Mouse (Mus musculus): ENCODE data around the gene Lexm. TPM values are rescaled to one million over a fixed set of nuclear protein-coding genes. Genes with fewer than 3 reads are reported as not detected.

Gene Lexm
- polyA plus RNA-seq, 1 experiment: not detected

- no peak overlapping the region for H3K4me3 ChIP-seq (ENCODE audit: insufficient read depth, low read depth, low read length)
- H3K27me3 ChIP-seq (replicated peaks; ENCODE audit: control insufficient read depth, insufficient read depth, low read length): no peaks in the 10 kb centered on the region
- TF ChIP-seq POLR2A (IDR thresholded peaks at IDR 0.05; ENCODE audit: low read depth, low read length) (no peak), CTCF (conservative IDR thresholded peaks at IDR 0.05; ENCODE audit: insufficient read depth, insufficient read length, low read depth, low read length) (no peak)
- WGBS: 82% methylated on average over 9 of the region's 9 CpGs
- no peaks in the 10 kb centered on the region for H3K36me3 ChIP-seq (ENCODE audit: control insufficient read depth, insufficient read depth, low read length)
- DNase-seq: no peak
- H3K4me1 ChIP-seq (ENCODE audit: control insufficient read depth, insufficient read depth, low read length): peaks cover 5% of the 10 kb centered on the region; the same call in 1 of the 2 replicates
- H3K27ac ChIP-seq (ENCODE audit: insufficient read depth, low read depth, low read length): no peak overlapping the region
Measured at GRCm38 (mm10) chr4:106614881-106615280, 2.2 kb downstream of the Lexm start.

- DNase-seq: peak; percentile 65
- Histone ChIP-seq H3K27me3 (replicated peaks; ENCODE audit: control insufficient read depth, insufficient read depth, low read length) (no peaks in the 10 kb centered on the region), H3K36me3 (ENCODE audit: control insufficient read depth, insufficient read depth, low read length) (no peaks in the 10 kb centered on the region), H3K4me1 (ENCODE audit: control insufficient read depth, insufficient read depth, low read length) (peaks cover 5% of the 10 kb centered on the region; the same call in 1 of the 2 replicates), H3K4me3 (ENCODE audit: insufficient read depth, low read depth, low read length) (no peak overlapping the region), H3K27ac (ENCODE audit: insufficient read depth, low read depth, low read length) (no peak overlapping the region)
- TF ChIP-seq CTCF (conservative IDR thresholded peaks at IDR 0.05; ENCODE audit: insufficient read depth, insufficient read length, low read depth, low read length): peak; percentile 96
- no peak for TF ChIP-seq POLR2A (IDR thresholded peaks at IDR 0.05; ENCODE audit: low read depth, low read length)
- WGBS: 54% methylated on average over 7 of the region's 7 CpGs
Measured at GRCm38 (mm10) chr4:106614180-106614797, 2.8 kb downstream of the Lexm start.

GRCm38 (mm10) chr4:106613560-106613959 lies 3.5 kb downstream of the Lexm start:
- no peak overlapping the region for H3K4me3 ChIP-seq (ENCODE audit: insufficient read depth, low read depth, low read length)

GRCm38 (mm10) chr4:106613105-106613504 lies 3.9 kb downstream of the Lexm start:
- Histone ChIP-seq H3K36me3 (ENCODE audit: control insufficient read depth, insufficient read depth, low read length) (no peaks in the 10 kb centered on the region), H3K4me1 (ENCODE audit: control insufficient read depth, insufficient read depth, low read length) (no peaks in the 10 kb centered on the region), H3K27ac (ENCODE audit: insufficient read depth, low read depth, low read length) (no peak overlapping the region), H3K27me3 (replicated peaks; ENCODE audit: control insufficient read depth, insufficient read depth, low read length) (no peaks in the 10 kb centered on the region), H3K4me3 (ENCODE audit: insufficient read depth, low read depth, low read length) (no peak overlapping the region)
- DNase-seq: no peak
- WGBS: 67% methylated on average over 8 of the region's 8 CpGs
- TF ChIP-seq CTCF (conservative IDR thresholded peaks at IDR 0.05; ENCODE audit: insufficient read depth, insufficient read length, low read depth, low read length) (no peak), POLR2A (IDR thresholded peaks at IDR 0.05; ENCODE audit: low read depth, low read length) (no peak)

More at GRCm38 (mm10) chr4:106613560-106613959, 3.5 kb downstream of the Lexm start:
- 61% methylated on average over 3 of the region's 3 CpGs for WGBS
- TF ChIP-seq POLR2A (IDR thresholded peaks at IDR 0.05; ENCODE audit: low read depth, low read length) (no peak), CTCF (conservative IDR thresholded peaks at IDR 0.05; ENCODE audit: insufficient read depth, insufficient read length, low read depth, low read length) (no peak)
- Histone ChIP-seq H3K27ac (ENCODE audit: insufficient read depth, low read depth, low read length) (no peak overlapping the region), H3K4me1 (ENCODE audit: control insufficient read depth, insufficient read depth, low read length) (no peaks in the 10 kb centered on the region), H3K27me3 (replicated peaks; ENCODE audit: control insufficient read depth, insufficient read depth, low read length) (no peaks in the 10 kb centered on the region), H3K36me3 (ENCODE audit: control insufficient read depth, insufficient read depth, low read length) (no peaks in the 10 kb centered on the region)
- no peak for DNase-seq

GRCm38 (mm10) chr4:106607905-106608304 lies 9.1 kb downstream of the Lexm start:
- Histone ChIP-seq H3K36me3 (ENCODE audit: control insufficient read depth, insufficient read depth, low read length) (no peaks in the 10 kb centered on the region), H3K4me3 (ENCODE audit: insufficient read depth, low read depth, low read length) (no peak overlapping the region), H3K27me3 (replicated peaks; ENCODE audit: control insufficient read depth, insufficient read depth, low read length) (no peaks in the 10 kb centered on the region), H3K4me1 (ENCODE audit: control insufficient read depth, insufficient read depth, low read length) (no peaks in the 10 kb centered on the region), H3K27ac (ENCODE audit: insufficient read depth, low read depth, low read length) (no peak overlapping the region)
- TF ChIP-seq CTCF (conservative IDR thresholded peaks at IDR 0.05; ENCODE audit: insufficient read depth, insufficient read length, low read depth, low read length) (no peak), POLR2A (IDR thresholded peaks at IDR 0.05; ENCODE audit: low read depth, low read length) (no peak)
- DNase-seq: peak; percentile 79
- 61% methylated on average over 1 of the region's 1 CpGs for WGBS

- H3K4me3 ChIP-seq (ENCODE audit: insufficient read depth, low read depth, low read length): no peak overlapping the region
- WGBS: 58% methylated on average over 18 of the region's 18 CpGs
- no peak for DNase-seq
- H3K27ac ChIP-seq (ENCODE audit: insufficient read depth, low read depth, low read length): no peak overlapping the region
- TF ChIP-seq POLR2A (IDR thresholded peaks at IDR 0.05; ENCODE audit: low read depth, low read length) (no peak), CTCF (conservative IDR thresholded peaks at IDR 0.05; ENCODE audit: insufficient read depth, insufficient read length, low read depth, low read length) (no peak)
- no peaks in the 10 kb centered on the region for H3K4me1 ChIP-seq (ENCODE audit: control insufficient read depth, insufficient read depth, low read length)
- no peaks in the 10 kb centered on the region for H3K36me3 ChIP-seq (ENCODE audit: control insufficient read depth, insufficient read depth, low read length)
- no peaks in the 10 kb centered on the region for H3K27me3 ChIP-seq (replicated peaks; ENCODE audit: control insufficient read depth, insufficient read depth, low read length)
Measured at GRCm38 (mm10) chr4:106606639-106607554, 10.1 kb downstream of the Lexm start.

- TF ChIP-seq CTCF (conservative IDR thresholded peaks at IDR 0.05; ENCODE audit: insufficient read depth, insufficient read length, low read depth, low read length) (no peak), POLR2A (IDR thresholded peaks at IDR 0.05; ENCODE audit: low read depth, low read length) (no peak)
- H3K27ac ChIP-seq (ENCODE audit: insufficient read depth, low read depth, low read length): peak overlapping the region; percentile 85
- H3K4me1 ChIP-seq (ENCODE audit: control insufficient read depth, insufficient read depth, low read length): peaks cover 3% of the 10 kb centered on the region; the same call in 1 of the 2 replicates
- no peak overlapping the region for H3K4me3 ChIP-seq (ENCODE audit: insufficient read depth, low read depth, low read length)
- H3K27me3 ChIP-seq (replicated peaks; ENCODE audit: control insufficient read depth, insufficient read depth, low read length): no peaks in the 10 kb centered on the region
- peak; percentile 90 for DNase-seq
- no peaks in the 10 kb centered on the region for H3K36me3 ChIP-seq (ENCODE audit: control insufficient read depth, insufficient read depth, low read length)
- 33% methylated on average over 4 of the region's 4 CpGs for WGBS
Measured at GRCm38 (mm10) chr4:106600770-106601169, 16.3 kb downstream of the Lexm start.
